Mouse (Mus musculus) liver, embryonic 14.5 days (tissue): Measurements from ENCODE around the gene St6galnac3. TPM values are rescaled to one million over a fixed set of nuclear protein-coding genes. Genes with fewer than 3 reads are reported as not detected.

ENCODE experiments used
- ATAC-seq: fragments of 200-750 bp; cut with Nextera tagmentation; 2 replicates; pipeline ENCODE4 v1.8.0; 2017; ENCODE audit warnings: moderate number of reproducible peaks, mild to moderate bottlenecking, moderate library complexity; ENCODE audit not compliant: insufficient read depth
- DNase-seq, 3 experiments: peaks; one replicate each; pipeline ENCODE4 v3.0.0-alpha.2; 2012 to 2013; ENCODE audit warnings: low read depth in 3 of 3, low spot score in 3 of 3
- H3K27ac ChIP-seq: fragments of 300-500 bp; sonication (generic); 2 replicates; pipeline ENCODE4 v1.5.1; 2014; ENCODE audit warnings: moderate library complexity, mild to moderate bottlenecking, control low read depth, inconsistent platforms
- H3K27me3 ChIP-seq: fragments of 300-500 bp; sonication (generic); 2 replicates; pipeline ENCODE4 v1.6.1; 2014; ENCODE audit warnings: mild to moderate bottlenecking, low read length, moderate library complexity; ENCODE audit not compliant: control insufficient read depth, insufficient read depth
- H3K36me3 ChIP-seq: fragments of 300-500 bp; sonication (generic); replicated peaks from 2 replicates; pipeline ENCODE4 v1.6.1; 2014; ENCODE audit warnings: low read depth; ENCODE audit not compliant: control insufficient read depth, insufficient read depth
- H3K4me1 ChIP-seq, 2 experiments: fragments of 200-500 bp in 1 of 2; fragments of 300-500 bp in 1 of 2; sonication (generic) in 1 of 2; replicated peaks; 2 replicates each; pipeline ENCODE4 v1.6.1; 2012 to 2014; ENCODE audit warnings: antibody characterized with exemption in 1 of 2, inconsistent platforms in 1 of 2, low read length in 1 of 2; ENCODE audit not compliant: control insufficient read depth in 2 of 2, insufficient read depth in 2 of 2
- H3K4me2 ChIP-seq: fragments of 300-500 bp; sonication (generic); 2 replicates; pipeline ENCODE4 v1.6.1; 2014; ENCODE audit warnings: low read depth, mild to moderate bottlenecking, control low read depth, moderate library complexity
- H3K4me3 ChIP-seq, 2 experiments: fragments of 200-500 bp in 1 of 2; fragments of 300-500 bp in 1 of 2; sonication (generic) in 1 of 2; 2 replicates each; pipeline ENCODE4 v1.5.1; 2012 to 2014; ENCODE audit warnings: low read depth in 2 of 2, low read length in 2 of 2, mild to moderate bottlenecking in 2 of 2, control low read depth in 1 of 2, inconsistent platforms in 1 of 2, moderate library complexity in 1 of 2; ENCODE audit not compliant: insufficient read depth in 1 of 2
- H3K9ac ChIP-seq: fragments of 300-500 bp; sonication (generic); replicated peaks from 2 replicates; pipeline ENCODE4 v1.6.1; 2014; ENCODE audit warnings: mild to moderate bottlenecking, control low read depth, moderate library complexity
- H3K9me3 ChIP-seq: fragments of 300-500 bp; sonication (generic); 2 replicates; pipeline ENCODE4 v1.6.1; 2016; ENCODE audit warnings: low read length, mixed read lengths; ENCODE audit not compliant: control insufficient read depth
- CTCF ChIP-seq: IDR thresholded peaks from 2 replicates; pipeline ENCODE4 v1.5.1; 2016; ENCODE audit warnings: antibody characterized with exemption, low read depth, control low read depth
- EP300 ChIP-seq: IDR thresholded peaks from 2 replicates; pipeline ENCODE4 v1.6.1; 2016; ENCODE audit warnings: antibody characterized with exemption, low read depth
- WGBS: fragments of 180-500 bp; shearing (Covaris S2); extraction: QIAGEN DNeasy Blood & Tissue Kit; methylation state at CpG from one replicate; pipeline ENCODE4 v1.1.7; 2014; ENCODE audit not compliant: insufficient replicate concordance; 5-methylcytosine and 5-hydroxymethylcytosine counted together
- polyA plus RNA-seq, 2 experiments: library from polyadenylated mRNA; depleted of rRNA in 1 of 2; stranded (reverse) in 1 of 2; unstranded in 1 of 2; fragments of >200 nt; fragmentation: Nextera tagmentation in 1 of 2; extraction: Ambion mirVana in 1 of 2; gene quantifications; 2 replicates each; pipeline versions ENCODE4 v1.2.1 to v1.2.3; 2012 to 2014

St6galnac3 gene
- polyA plus RNA-seq, 2 experiments: 2.9 to 5.7 TPM

DNA sequence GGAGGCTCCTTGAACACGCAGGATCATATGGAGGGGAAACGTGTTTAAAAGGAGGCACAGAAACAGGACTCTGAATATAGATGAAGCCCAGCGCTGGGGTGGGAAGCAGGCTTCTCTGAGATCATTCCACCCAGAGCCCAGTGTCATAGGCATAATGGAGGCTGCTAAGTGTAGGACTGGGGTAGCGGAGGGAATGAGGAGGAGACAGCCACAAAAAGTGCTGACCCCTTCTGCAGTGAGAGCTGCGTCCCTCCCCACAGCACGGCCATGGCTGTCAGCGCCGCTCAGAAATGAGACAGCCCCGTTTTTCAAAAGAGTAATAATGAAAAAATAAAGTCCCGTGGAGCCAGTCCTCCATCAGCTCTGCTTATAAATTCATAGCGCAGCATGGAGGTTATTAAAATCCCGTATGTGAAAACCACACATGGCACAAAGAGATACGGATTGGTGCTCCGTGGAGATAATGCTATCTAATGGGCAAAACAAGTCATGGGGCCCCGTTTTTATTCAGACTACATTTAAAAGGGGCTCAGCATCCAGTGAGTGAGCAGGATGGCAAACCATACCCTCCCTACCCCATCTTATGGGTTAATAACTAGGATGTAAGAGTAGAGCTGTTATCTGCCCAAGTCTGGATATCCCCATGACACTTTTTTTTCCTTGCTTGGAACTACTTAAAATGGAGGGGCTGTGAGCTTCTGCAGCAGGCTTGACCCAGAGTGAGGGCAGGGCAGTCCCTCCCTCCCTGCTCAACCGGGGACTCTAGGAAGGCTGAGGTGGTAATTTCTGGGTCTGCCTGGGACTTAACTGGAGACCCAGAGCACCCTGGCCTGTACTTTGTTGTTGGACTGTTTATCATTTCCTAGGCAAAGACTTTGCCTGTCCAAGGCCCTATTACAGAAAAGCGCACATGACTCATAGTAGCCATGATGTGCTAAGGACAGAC lies 288.6 kb downstream of the St6galnac3 start:
- peak; percentile 86 for ATAC-seq
- no peaks in the 10 kb centered on the region for H3K9me3 ChIP-seq
- peak; percentile 30 to 38 (median 35) for DNase-seq
- H3K4me1 ChIP-seq: peaks cover 0 to 13% of the 10 kb centered on the region in 2 experiments; a peak in 2 of 4 replicates
- H3K36me3 ChIP-seq: no peaks in the 10 kb centered on the region
- no peak overlapping the region for H3K27ac ChIP-seq
- no peaks in the 10 kb centered on the region for H3K27me3 ChIP-seq
- H3K4me2 ChIP-seq: peak overlapping the region; percentile 29; the same call in 1 of the 2 replicates
- WGBS: 65% methylated on average over 17 of the region's 17 CpGs
- TF ChIP-seq CTCF: no peak
- TF ChIP-seq EP300: peak; percentile 72
- H3K9ac ChIP-seq: no peak overlapping the region
- no peak overlapping the region for H3K4me3 ChIP-seq

DNA sequence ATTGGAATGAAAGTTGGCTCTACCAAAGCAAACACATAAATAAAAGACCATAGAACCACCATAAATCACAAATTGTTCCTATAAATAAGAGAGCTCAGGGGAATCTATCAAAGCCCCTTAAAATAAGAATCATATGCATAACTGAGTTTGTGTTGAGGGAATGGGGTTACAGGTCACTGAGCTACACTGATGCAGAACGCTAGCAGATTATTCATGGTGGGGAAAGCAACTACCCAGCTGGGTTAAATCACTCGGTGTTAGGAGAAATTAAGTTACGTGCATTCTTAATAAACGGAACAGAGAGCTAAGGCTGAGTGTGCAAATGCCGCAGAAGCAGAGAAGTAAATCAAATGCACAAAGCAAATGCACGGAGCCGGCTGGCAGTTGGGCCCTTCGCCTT lies 292.0 kb downstream of the St6galnac3 start:
- H3K27ac ChIP-seq: no peak overlapping the region
- H3K4me3 ChIP-seq: no peak overlapping the region
- no peaks in the 10 kb centered on the region for H3K9me3 ChIP-seq
- DNase-seq (no peak), ATAC-seq (no peak)
- H3K27me3 ChIP-seq: no peaks in the 10 kb centered on the region
- H3K9ac ChIP-seq: no peak overlapping the region
- H3K36me3 ChIP-seq: no peaks in the 10 kb centered on the region
- no peak overlapping the region for H3K4me2 ChIP-seq
- H3K4me1 ChIP-seq: peaks cover 0 to 13% of the 10 kb centered on the region in 2 experiments; a peak in 2 of 4 replicates
- WGBS: 81% methylated on average over 8 of the region's 8 CpGs
- no peak for TF ChIP-seq CTCF
- TF ChIP-seq EP300: no peak

DNA sequence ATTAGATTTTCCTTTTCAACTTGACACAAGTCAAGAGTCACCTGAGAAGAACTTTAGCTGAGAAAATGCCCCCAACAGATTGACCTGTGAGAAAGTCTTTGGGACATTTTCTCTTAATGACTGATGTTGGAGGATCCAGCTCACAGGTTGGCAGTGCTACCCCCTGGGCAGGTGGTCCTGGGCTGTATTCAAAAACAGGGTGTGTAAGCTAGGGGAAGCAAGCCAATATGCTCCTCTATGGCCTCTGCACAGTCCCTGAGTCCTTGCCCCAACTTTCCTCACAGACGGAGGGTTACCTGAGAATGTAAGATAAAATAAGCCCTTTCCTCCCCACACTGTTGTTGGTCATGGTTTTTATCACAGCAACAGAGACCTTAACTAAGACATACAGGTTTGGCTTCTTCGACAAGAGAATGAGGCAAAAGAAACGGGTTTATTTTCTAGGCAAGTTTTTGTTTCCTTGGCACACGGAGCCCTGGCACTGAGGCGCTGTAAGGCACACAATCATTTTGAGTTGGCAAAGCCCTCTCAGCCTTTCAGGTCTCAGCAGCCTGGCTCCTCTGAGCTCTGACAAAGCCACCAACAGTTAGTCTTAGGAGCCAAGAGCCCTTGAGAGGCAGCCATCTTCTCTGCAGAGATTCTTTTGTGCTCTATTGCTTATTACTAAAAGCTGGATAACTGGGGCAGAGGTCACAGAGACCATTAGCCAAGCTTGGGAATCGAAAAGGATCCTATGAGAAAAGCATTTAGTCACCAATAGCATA lies 292.7 kb downstream of the St6galnac3 start:
- no peak overlapping the region for H3K27ac ChIP-seq

DNA sequence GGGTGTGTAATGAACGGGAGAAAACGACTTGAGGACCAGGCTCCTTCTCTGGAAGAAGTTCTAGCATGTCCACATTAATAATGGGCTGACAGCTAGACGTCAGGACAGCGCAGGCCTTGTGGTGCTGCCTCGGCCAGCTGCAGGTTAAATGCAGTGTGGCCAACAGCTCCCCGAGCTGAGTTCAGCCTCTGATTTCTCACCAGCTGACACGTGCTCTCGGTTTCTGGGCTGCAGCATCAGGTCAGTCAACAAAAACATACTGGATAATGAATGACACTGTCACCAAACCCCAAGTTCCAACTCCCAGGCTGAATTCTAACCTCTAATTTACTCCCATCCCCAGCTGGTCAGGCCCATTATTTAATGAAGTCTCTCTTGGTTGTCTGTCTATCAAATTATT lies 295.1 kb downstream of the St6galnac3 start:
- Histone ChIP-seq H3K27me3 (no peaks in the 10 kb centered on the region), H3K27ac (no peak overlapping the region), H3K4me2 (no peak overlapping the region), H3K9ac (no peak overlapping the region), H3K4me3 (no peak overlapping the region), H3K36me3 (no peaks in the 10 kb centered on the region), H3K9me3 (no peaks in the 10 kb centered on the region), H3K4me1 (no peaks in the 10 kb centered on the region)
- TF ChIP-seq EP300: no peak
- TF ChIP-seq CTCF: no peak
- no peak for DNase-seq
- ATAC-seq: no peak
- 67% methylated on average over 8 of the region's 8 CpGs for WGBS

More for the DNA sequence above, 292.7 kb downstream of the St6galnac3 start:
- Histone ChIP-seq H3K36me3 (no peaks in the 10 kb centered on the region), H3K27me3 (no peaks in the 10 kb centered on the region), H3K4me1 (peaks cover 0 to 12% of the 10 kb centered on the region in 2 experiments; a peak in 2 of 4 replicates), H3K9me3 (no peaks in the 10 kb centered on the region), H3K4me2 (no peak overlapping the region), H3K9ac (no peak overlapping the region), H3K4me3 (no peak overlapping the region)
- no peak for ATAC-seq
- DNase-seq: no peak
- 72% methylated on average over 6 of the region's 6 CpGs for WGBS
- TF ChIP-seq EP300: no peak
- TF ChIP-seq CTCF: no peak

DNA sequence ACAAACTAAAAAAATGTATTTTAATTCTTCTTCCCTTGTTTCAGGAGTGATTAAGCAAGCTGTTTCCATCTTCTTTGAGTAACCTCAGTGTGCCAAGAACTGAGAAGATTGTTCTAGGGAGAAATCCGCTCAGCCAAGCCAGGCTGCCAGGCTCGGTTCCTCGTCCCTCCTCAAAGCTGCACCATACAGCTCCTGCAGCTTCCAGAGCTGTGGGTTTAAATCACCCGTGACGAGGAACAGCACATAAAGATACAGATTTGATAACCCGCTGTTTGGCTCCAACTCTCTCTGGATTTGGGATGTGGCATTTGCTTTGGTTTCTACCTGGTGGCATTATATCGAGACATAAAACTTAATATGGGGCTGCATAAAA lies 303.1 kb downstream of the St6galnac3 start:
- Histone ChIP-seq H3K9me3 (no peaks in the 10 kb centered on the region), H3K4me1 (no peaks in the 10 kb centered on the region), H3K36me3 (no peaks in the 10 kb centered on the region), H3K27ac (no peak overlapping the region), H3K9ac (no peak overlapping the region), H3K4me3 (no peak overlapping the region), H3K27me3 (no peaks in the 10 kb centered on the region), H3K4me2 (no peak overlapping the region)
- WGBS: 75% methylated on average over 7 of the region's 7 CpGs
- DNase-seq (no peak), ATAC-seq (no peak)
- TF ChIP-seq CTCF: no peak
- TF ChIP-seq EP300: no peak
